Mouse (Mus musculus) intestine, embryonic 15.5 days (tissue): ENCODE results near the gene Smok2b. TPM values are rescaled to one million over a fixed set of nuclear protein-coding genes. Genes with fewer than 3 reads are reported as not detected.
"Not testable (repeated sequence)": the region's sequence is repeated elsewhere in the genome, so short reads cannot be mapped to it uniquely, and the experiment has no call there.

Experiments
- ATAC-seq: fragments of 200-750 bp; cut with Nextera tagmentation; 2 replicates; pipeline ENCODE4 v1.8.0; 2017; ENCODE audit warnings: moderate TSS enrichment, moderate library complexity
- H3K27ac ChIP-seq: fragments of 300-500 bp; sonication (generic); 2 replicates; pipeline ENCODE4 v1.5.1; 2015; ENCODE audit warnings: mild to moderate bottlenecking, inconsistent platforms
- H3K27me3 ChIP-seq: fragments of 300-500 bp; sonication (generic); replicated peaks from 2 replicates; pipeline ENCODE4 v1.6.1; 2015; ENCODE audit warnings: inconsistent platforms
- H3K36me3 ChIP-seq: fragments of 300-500 bp; sonication (generic); 2 replicates; pipeline ENCODE4 v1.6.1; 2015; ENCODE audit warnings: inconsistent platforms
- H3K4me1 ChIP-seq: fragments of 300-500 bp; sonication (generic); replicated peaks from 2 replicates; pipeline ENCODE4 v1.6.1; 2015; ENCODE audit warnings: inconsistent platforms
- H3K4me2 ChIP-seq: fragments of 300-500 bp; sonication (generic); replicated peaks from 2 replicates; pipeline ENCODE4 v1.6.1; 2015; ENCODE audit warnings: mild to moderate bottlenecking, inconsistent platforms
- H3K4me3 ChIP-seq: fragments of 300-500 bp; sonication (generic); replicated peaks from 2 replicates; pipeline ENCODE4 v1.5.1; 2015; ENCODE audit warnings: inconsistent platforms
- H3K9ac ChIP-seq: fragments of 300-500 bp; sonication (generic); 2 replicates; pipeline ENCODE4 v1.6.1; 2015; ENCODE audit warnings: inconsistent platforms
- H3K9me3 ChIP-seq: fragments of 300-500 bp; sonication (generic); 2 replicates; pipeline ENCODE4 v1.6.1; 2016; ENCODE audit warnings: inconsistent platforms
- WGBS: fragments of 180-500 bp; shearing (Covaris S2); methylation state at CpG from one replicate; pipeline ENCODE4 v1.1.7; 2015; 5-methylcytosine and 5-hydroxymethylcytosine counted together
- polyA plus RNA-seq: library from polyadenylated mRNA; unstranded; fragments of >200 nt; fragmentation: Nextera tagmentation; extraction: Ambion mirVana; gene quantifications from 2 replicates; pipeline ENCODE4 v1.2.1, GENCODE M21; 2015

Smok2b gene
- not detected in 2 replicates for polyA plus RNA-seq

DNA sequence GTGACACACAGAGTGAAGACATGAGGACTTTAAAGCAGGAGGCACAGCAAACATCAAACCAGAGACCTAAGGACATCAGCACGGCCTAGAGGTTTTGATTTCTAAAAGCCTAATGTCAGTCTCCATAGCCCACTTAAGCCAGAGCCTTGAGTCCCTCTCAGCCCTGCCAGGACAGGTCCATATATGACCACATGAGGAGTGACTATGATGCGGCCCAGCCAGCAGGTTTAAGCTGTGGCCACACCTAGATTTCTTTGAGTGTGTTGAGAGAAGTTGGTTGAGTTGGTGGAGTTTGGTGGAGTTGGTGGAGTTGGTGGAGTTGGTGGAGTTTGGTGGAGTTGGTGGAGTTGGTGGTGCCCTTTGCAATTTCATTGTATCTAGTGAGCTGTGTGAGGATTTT lies at the start of gene Smok2b:
Smok2b (plus strand) TSS at position 301 of the 400 bp plus-strand sequence.
- 76% methylated on average over 2 of the region's 2 CpGs for WGBS
- ATAC-seq, H3K36me3 ChIP-seq, H3K27ac ChIP-seq, H3K9ac ChIP-seq, H3K4me1 ChIP-seq, H3K4me3 ChIP-seq, H3K27me3 ChIP-seq, H3K4me2 ChIP-seq: not testable (repeated sequence)
- H3K9me3 ChIP-seq, result peaks cover 30% of the 10 kb centered on the region

DNA sequence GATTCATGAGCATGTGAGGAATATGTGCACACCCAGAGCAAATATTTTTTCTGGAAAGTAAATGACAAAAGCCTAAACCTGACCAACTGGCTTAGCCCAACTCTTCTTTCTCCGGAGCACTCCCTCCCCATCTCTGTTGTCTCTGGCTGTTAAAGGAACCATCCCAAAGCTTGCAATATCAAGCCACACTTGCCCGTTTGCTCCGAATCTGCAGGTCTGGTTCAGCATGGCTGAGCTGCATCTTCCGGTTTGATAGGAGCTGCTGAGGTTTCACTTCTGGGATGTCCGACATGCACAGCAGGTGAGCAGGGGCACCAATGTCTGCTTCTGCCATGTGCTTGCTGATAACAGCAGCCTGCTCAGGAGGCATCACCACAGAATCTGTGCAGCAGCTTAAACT lies 49.6 kb upstream of the Smok2b start:
- ATAC-seq, H3K36me3 ChIP-seq, H3K9ac ChIP-seq, H3K27me3 ChIP-seq, H3K4me2 ChIP-seq, H3K27ac ChIP-seq, H3K4me3 ChIP-seq, H3K4me1 ChIP-seq: not testable (repeated sequence)
- H3K9me3 ChIP-seq, result peaks cover 12% of the 10 kb centered on the region; the same call in 1 of the 2 replicates
- WGBS, result 84% methylated on average over 5 of the region's 5 CpGs

DNA sequence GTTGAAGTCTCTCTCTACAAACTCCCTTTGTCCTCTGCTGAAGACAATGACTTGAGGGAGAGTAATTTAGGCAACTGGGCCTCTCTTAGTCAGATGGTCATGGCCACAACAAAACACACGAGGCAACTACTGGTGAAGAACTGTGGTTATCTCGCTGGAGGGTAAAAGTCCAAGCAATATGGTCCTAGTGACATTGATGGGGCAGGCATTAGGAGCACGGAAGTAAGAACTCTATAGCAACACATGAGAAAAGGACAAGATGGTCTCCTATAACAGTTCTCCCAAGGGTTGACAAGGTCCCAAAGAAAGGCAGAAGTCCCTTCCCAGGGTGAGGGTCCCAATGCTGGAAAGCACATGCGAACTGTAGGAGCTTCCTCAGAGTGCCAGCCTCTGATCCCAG lies 47.3 kb upstream of the Smok2b start:
- H3K27me3 ChIP-seq, H3K4me1 ChIP-seq, H3K4me3 ChIP-seq, H3K27ac ChIP-seq, H3K36me3 ChIP-seq, H3K4me2 ChIP-seq, H3K9ac ChIP-seq, ATAC-seq: not testable (repeated sequence)
- H3K9me3 ChIP-seq, result peaks cover 14% of the 10 kb centered on the region
- WGBS, result 67% methylated on average over 3 of the region's 4 CpGs

DNA sequence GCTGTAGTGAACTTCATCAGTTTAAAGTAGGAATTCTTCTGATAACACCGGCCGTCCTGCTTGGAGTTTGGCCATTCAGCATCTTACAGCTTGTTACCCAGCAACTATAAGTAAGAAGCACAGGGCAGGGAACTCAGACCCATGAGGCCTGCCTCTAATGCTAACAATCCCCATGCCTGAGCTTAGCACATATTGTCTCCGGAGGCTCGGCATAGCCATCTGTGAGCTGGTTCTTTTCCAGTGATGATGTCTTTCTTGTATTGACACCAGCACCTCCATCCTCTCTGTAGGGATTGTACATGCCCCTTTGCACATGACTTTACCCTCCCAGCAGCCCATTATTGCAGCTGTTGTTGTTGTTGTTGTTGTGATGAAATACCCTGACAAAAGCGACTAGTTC lies 45.5 kb upstream of the Smok2b start:
- not testable (repeated sequence) for H3K36me3 ChIP-seq, H3K9ac ChIP-seq, H3K4me1 ChIP-seq, ATAC-seq, H3K27ac ChIP-seq, H3K4me2 ChIP-seq, H3K4me3 ChIP-seq, H3K27me3 ChIP-seq
- WGBS, result 86% methylated on average over 5 of the region's 5 CpGs
- H3K9me3 ChIP-seq, result peaks cover 12% of the 10 kb centered on the region

DNA sequence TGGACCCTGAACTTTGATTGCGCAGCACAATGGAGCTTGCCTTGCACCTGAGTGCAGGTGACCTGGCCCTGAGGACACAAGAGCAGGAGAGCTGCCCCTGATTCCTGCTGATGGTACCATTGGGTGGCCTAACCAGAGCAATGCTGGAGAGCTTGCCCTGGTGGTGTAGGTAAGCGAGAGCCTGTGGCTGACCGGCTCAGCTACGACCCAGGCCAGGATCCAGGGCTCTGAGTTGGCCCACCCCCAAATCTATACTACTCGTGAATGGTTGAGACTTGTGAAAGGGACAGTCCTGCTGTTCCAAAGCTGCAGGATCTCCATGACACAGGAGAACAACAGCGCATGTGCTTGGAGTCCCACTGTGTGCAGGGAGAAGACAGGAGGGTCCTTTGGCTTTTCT lies 43.5 kb upstream of the Smok2b start:
- ATAC-seq, H3K4me1 ChIP-seq, H3K4me3 ChIP-seq, H3K27ac ChIP-seq, H3K36me3 ChIP-seq, H3K4me2 ChIP-seq, H3K27me3 ChIP-seq, H3K9ac ChIP-seq, H3K9me3 ChIP-seq: not testable (repeated sequence)
- WGBS, result 83% methylated on average over 6 of the region's 6 CpGs

DNA sequence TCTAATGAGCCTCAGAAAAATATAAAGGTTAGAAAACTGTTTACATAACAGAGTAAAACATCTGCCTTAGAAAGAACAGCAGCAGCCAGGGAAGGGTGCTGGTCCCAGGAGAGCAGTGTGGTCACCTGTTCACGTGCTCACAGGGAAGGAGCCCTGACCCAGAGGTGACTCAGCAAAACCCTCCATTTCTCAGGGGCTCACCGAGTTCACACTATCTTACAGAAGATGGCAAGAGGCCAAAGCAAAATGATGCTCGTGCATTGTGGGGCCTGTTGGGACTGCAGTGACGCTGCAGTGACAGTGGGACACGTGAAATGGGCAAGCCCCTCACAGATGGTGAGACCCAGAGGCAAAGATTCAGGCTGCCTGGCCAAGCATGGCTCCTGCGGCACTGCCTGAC lies 42.4 kb upstream of the Smok2b start:
- WGBS, result 65% methylated on average over 6 of the region's 6 CpGs
- not testable (repeated sequence) for H3K27me3 ChIP-seq, ATAC-seq, H3K36me3 ChIP-seq, H3K9me3 ChIP-seq, H3K4me2 ChIP-seq, H3K27ac ChIP-seq, H3K4me1 ChIP-seq, H3K9ac ChIP-seq, H3K4me3 ChIP-seq

DNA sequence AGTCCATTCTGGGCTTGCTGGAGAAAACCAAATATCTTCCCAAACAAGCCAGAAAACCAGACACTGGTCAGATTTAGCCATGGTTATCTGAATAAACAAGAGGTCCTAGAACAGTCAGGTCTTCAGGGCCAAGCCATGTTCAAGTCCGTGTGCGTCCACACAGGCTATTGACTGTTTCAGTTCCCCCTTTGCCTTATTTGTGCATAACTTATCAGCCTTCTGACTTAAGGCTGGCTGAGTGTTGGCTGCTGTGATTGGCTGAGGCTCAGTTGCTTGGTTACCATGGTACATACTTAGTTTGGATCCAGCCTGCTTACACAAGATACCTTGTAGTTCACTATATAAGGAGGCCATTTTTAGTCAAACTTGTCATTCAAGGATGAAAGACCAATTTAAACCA lies 41.2 kb upstream of the Smok2b start:
- not testable (repeated sequence) for H3K4me2 ChIP-seq, H3K36me3 ChIP-seq, H3K4me3 ChIP-seq, H3K9me3 ChIP-seq, H3K27ac ChIP-seq, H3K4me1 ChIP-seq, ATAC-seq, H3K9ac ChIP-seq, H3K27me3 ChIP-seq
- WGBS, result 82% methylated on average over 2 of the region's 2 CpGs

DNA sequence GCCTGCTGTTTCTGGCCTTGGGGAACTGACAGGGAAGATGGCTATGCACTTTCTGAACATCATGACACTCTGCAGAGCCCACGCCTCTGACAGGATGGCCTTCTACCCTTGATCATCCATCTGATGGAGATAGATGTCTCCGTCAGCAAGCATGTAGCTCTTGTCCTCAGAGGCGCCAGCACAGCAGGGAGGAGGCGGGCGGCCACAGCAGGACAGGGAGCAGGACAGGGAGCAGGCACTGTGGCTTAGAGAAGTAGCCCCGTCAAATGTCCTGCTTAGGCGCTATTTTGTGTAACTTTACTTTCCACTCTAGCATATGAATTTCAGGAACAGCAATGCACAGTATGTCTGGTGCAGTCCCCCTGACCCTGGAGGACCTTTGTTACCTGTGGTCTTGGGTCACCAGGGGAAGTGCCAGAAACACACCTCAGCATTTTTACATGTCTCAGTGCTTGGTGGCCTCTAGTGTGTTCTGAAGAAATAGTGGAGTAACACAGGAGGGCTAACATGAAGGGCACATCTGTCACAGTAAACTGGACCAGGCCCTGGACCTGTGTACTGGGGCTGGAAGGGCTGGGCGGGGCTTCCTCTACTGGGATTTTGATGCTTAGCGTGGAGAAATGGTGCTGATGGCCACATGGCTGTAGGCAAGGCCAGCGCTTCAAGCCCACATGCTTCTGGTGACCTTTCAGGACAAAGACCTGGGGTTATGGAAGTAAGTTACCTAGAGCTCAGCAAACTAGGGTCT lies 39.0 kb upstream of the Smok2b start:
- not testable (repeated sequence) for H3K36me3 ChIP-seq, ATAC-seq, H3K4me1 ChIP-seq, H3K27ac ChIP-seq, H3K4me2 ChIP-seq, H3K9ac ChIP-seq, H3K4me3 ChIP-seq, H3K9me3 ChIP-seq, H3K27me3 ChIP-seq
- 83% methylated on average over 10 of the region's 10 CpGs for WGBS

DNA sequence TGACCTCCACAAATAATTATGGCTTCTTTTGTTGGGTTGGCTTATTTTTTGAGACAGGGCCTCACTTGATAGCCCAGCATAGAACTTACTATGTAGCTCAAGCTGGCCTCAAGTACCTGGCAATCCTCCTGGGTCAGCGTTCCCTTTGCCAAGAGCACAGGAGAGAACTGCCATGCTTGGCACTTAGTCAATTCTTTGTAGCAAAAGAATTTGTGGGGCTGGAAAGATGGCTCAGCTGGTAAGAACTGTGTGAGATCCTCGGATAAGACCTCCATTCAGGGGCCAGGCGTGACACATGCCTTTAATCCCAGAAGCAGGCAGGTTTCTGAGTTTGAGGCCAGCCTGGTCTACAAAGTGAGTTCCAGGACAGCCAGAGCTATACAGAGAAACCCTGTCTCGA lies 33.6 kb upstream of the Smok2b start:
- 67% methylated on average over 4 of the region's 4 CpGs for WGBS
- H3K27ac ChIP-seq, H3K4me3 ChIP-seq, H3K27me3 ChIP-seq, H3K4me1 ChIP-seq, ATAC-seq, H3K36me3 ChIP-seq, H3K4me2 ChIP-seq, H3K9ac ChIP-seq: not testable (repeated sequence)
- peaks cover 16% of the 10 kb centered on the region; the same call in 1 of the 2 replicates for H3K9me3 ChIP-seq

DNA sequence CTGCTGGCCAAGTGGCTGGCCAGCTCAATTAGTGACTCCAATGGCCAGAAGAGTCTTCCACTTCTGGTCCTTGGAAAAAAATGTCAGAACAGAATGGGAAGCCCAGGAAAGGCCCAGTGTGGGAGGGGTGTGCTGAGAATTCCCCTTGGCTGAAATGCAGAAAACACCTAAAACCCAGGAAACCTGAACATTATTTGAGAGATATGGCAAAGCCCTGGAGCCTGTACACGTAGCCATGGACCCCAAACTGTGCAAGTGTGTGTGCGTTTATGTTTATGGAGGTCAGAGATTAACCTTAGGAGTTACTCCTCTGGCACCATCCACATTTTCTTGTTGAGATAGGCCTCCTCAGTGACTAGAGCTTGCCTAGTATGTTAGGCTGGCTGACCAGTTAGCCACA lies 31.2 kb upstream of the Smok2b start:
- 80% methylated on average over 2 of the region's 2 CpGs for WGBS
- not testable (repeated sequence) for H3K27ac ChIP-seq, H3K36me3 ChIP-seq, H3K4me1 ChIP-seq, H3K4me2 ChIP-seq, H3K27me3 ChIP-seq, H3K4me3 ChIP-seq, H3K9ac ChIP-seq, ATAC-seq
- H3K9me3 ChIP-seq, result peaks cover 10% of the 10 kb centered on the region; the same call in 1 of the 2 replicates

DNA sequence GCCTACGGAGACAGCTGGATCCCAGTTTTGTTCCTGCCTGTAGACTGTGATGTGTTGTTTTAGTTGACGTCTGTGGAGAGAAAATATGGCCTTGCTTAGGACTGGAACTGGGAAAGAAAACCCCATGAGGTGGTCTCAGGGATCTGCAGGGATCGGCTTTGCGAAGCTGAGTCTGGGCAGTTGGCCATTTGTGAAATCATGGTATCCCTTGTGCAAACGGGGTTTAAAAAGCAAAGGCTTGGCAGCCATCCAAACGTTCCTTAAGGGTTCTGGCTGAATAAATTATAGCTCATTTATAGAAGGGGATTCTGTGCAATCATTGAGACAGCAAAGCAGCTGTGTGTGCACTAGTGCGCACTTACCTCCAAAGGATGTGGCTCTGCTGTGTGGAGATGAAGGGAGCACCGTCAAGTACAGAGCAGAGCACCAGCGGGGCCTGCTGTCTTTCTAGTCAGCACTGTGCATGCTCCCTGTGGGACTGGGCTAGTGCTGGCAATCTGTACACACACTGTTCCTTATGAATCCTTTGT lies 30.1 kb upstream of the Smok2b start:
- H3K27me3 ChIP-seq, H3K4me1 ChIP-seq, H3K36me3 ChIP-seq, H3K27ac ChIP-seq, H3K4me2 ChIP-seq, H3K9ac ChIP-seq, H3K4me3 ChIP-seq: not testable (repeated sequence)
- WGBS, result 72% methylated on average over 8 of the region's 9 CpGs
- ATAC-seq, result peak; percentile 53
- peaks cover 10% of the 10 kb centered on the region; the same call in 1 of the 2 replicates for H3K9me3 ChIP-seq

DNA sequence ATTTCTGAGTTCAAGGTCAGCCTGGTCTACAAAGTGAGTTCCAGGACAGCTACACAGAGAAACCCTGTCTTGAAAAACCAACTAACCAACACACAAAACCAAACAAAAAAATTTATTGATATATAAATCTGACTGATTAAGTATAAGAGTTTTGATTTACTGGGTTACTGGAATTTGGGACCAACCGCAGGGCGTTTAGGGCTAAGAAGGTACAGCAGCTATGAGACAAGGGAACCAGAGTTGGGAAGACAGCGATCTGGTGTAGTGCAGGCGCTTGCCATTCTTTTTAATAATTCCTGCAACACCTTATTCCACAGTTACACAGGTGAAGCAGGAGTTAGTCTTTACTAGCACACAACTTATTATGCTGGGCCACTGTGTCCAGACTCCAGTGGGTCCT lies 28.5 kb upstream of the Smok2b start:
- peaks cover 12% of the 10 kb centered on the region; the same call in 1 of the 2 replicates for H3K9me3 ChIP-seq
- not testable (repeated sequence) for ATAC-seq, H3K4me3 ChIP-seq, H3K27me3 ChIP-seq, H3K9ac ChIP-seq, H3K4me2 ChIP-seq, H3K27ac ChIP-seq, H3K36me3 ChIP-seq, H3K4me1 ChIP-seq
- 87% methylated on average over 4 of the region's 4 CpGs for whole genome bisulfite sequencing

DNA sequence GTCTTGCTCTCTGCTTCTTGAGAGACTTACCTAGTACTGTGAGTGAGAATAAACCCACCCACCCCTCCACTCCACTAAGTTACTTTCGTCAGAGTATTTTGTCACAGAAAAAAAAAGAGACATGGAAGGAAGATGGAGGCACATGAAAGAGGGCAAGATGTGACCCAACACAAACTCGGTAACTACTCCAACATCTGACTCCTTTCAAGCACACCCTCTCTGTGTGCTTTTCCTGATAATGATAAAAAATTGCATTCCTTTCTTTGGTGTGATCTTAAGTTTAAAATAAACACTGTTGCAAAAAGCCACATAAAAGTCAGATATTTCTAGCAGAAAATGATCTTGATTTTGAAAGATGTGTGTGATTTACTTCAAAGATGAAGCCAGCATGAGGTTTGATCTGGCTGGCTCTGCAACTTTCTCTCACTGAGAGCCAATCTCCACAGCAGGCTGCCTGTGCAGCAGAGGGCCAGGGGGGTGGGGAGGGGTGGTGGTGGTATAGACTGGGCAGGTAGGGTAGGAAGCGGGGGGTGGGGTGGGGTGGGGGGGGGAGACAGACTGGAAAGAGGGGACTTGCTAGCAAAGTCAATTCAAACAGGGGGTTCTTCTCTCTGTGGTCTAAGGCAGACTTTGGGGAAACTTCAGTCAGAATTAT lies 27.5 kb upstream of the Smok2b start:
- WGBS, result 84% methylated on average over 2 of the region's 3 CpGs
- not testable (repeated sequence) for H3K9ac ChIP-seq, ATAC-seq, H3K4me1 ChIP-seq, H3K27me3 ChIP-seq, H3K4me3 ChIP-seq, H3K4me2 ChIP-seq, H3K27ac ChIP-seq, H3K36me3 ChIP-seq
- peaks cover 15% of the 10 kb centered on the region; the same call in 1 of the 2 replicates for H3K9me3 ChIP-seq
